Mouse (Mus musculus) cerebellum, postnatal 10 days (tissue): Measurements from ENCODE around the gene Tmem80.

Source experiments
- DNase-seq, 2 experiments: peaks; one replicate each; pipeline ENCODE4 v3.0.0; 2021; ENCODE audit warnings: mixed read lengths in 2 of 2

Tmem80 gene

GRCm38 (mm10) chr7:141326546-141327446 is 743 bp upstream of the Tmem80 start:
- no peak for DNase-seq

DNA sequence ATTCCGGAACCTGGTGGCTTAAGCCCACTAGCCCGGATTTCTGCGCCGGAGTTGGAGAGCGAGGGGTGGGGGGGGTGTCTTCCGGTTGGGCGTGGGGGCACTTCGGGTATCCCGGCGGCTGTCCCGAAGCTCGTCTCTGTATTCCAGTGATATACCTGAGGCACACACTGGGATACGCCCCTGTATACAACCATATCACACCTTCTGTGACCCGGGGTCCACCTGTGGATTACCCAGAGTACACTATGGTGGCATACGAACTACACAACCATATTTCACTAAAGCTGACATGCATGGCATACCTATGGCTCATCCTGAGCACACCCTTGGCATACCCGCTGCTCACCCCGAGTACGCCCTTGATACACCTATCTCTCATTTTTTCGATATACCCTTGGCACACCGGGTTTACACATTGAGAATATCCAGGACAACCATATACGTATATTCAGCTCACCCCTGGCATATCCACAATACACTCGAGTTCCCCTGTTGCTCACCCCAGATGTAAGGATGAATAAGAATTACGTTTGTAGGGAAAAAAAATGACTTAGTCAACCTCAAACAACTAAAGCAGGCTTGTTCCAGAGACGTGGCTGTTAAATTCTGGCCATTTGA is 943 bp downstream of the Tmem80 start:
- no peak for DNase-seq

- no peak for DNase-seq
Observed at GRCm38 (mm10) chr7:141330706-141331105, 3.2 kb downstream of the Tmem80 start.

- DNase-seq: no peak
Observed at GRCm38 (mm10) chr7:141331990-141332389, 4.5 kb downstream of the Tmem80 start.

- DNase-seq: peak; percentile 61 to 63
Observed at GRCm38 (mm10) chr7:141335044-141335579, 7.6 kb downstream of the Tmem80 start.

- peak; percentile 75 to 77 for DNase-seq
Observed at GRCm38 (mm10) chr7:141335682-141336081, 8.1 kb downstream of the Tmem80 start.

DNA sequence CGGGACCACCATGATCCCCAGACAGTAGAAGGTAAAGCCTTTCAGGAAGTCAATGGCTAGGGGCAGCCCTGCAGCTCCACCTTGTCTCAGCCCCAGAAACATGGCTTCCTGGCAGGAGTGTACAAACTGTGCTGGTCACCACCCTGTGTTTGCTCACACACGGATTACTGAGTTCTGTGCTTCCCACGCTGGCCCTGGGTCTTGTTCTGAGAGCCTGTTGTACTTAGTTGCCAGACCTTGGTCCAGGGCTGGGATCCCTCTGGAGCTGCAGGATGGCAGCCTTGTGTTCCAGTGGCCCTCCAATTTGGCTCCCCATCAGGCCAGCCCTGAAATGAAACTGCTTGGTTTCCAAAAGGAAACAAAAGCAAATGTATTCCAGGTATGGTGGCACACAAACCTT is 8.8 kb downstream of the Tmem80 start:
- peak in 1 of 2 experiments; percentile 20 for DNase-seq

DNA sequence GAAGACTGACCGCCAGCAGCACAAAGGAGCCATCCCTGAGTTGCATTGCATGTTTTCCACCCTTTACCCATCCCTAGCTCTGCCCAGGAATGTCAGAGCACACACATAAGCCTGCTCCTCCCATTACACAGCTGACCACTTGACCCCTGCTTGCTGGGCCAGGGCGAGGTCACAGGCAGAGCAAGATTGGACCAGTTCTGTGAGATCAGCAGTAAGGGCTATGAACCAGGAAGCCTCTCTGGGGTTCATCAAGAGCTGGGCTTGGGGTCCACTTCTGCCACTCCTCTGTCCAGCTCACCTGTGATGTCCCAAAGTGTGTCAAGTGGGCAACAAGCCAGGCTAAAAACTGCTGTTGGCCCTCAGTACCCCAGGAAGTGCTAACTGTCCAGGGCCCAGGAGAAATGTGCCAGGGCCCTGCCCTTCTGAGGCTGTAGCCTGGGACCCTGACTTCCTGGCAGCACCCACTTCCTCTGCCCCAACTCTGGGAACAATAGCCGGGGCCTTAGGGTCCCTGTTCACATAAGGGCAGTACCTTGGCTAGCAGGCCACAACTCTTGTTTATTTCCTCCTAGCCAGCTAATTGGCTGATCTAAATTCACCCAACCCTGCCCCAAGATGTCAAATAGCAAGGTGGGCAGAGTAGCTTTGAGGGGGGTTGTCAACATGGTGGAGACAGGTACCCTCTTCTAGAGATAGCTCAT is 10.3 kb downstream of the Tmem80 start:
- no peak for DNase-seq

DNA sequence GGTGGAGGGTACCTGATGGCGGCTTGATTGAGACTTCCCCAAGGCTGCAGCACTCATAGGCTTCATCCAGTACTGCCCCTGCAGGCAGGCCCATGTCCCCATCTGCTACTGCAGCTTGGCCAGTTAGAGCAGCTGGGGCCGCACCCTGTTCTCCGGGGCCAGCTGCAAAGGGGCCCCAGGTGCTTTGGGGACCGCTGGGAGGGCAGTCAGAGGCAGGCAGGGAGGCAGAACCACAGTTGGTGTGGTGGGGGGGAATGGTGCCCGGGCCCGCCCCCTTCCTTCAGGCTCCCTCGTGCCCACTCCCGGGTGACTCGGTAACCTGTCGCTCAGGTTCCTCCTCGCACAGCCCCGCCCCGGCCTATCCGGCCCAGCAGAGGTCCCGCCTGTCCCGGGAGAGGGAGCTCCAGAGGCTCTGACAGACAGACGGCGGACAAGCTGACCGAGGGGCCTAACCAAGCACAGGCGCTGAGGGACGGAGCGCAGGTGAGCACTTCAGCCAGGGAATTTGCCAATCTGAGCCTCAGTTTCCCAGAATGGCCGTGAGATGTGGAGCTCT is 11.1 kb downstream of the Tmem80 start, which contains the start of gene Eps8l2:
TSS of gene Eps8l2 (plus strand) at position 305 of the 556 bp plus-strand sequence.
- peak in 1 of 2 experiments; percentile 35 for DNase-seq

- DNase-seq: no peak
Observed at GRCm38 (mm10) chr7:141339215-141339920, 11.8 kb downstream of the Tmem80 start.

- no peak for DNase-seq
Observed at GRCm38 (mm10) chr7:141340023-141340422, 12.5 kb downstream of the Tmem80 start.

GRCm38 (mm10) chr7:141340476-141340875 is 12.9 kb downstream of the Tmem80 start:
- DNase-seq: no peak

DNA sequence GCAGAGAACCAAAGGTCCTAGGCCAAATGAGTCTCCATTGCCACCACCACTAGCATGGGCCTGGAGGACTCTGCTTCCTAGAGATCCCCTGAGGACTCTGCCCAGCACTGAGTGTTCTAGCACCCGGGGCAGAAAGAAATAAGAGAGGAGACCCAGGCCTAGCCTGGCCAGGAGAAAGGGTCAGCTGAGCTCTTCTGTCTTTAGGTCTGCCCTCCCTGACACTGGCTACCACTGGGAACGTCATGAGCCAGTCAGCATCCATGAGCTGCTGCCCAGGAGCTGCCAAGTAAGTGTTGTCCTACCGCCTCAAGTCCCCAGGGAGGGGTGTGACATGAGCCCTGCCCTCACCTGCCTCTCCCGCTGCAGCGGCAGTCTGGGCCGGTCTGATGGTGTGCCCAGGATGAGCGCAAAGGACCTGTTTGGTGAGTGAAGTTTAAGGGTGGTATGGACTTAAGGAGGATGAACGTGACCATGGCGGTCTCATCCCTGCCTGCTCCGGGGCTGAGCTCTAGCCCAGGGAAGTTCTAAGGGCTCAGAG is 14.2 kb downstream of the Tmem80 start:
- no peak for DNase-seq

DNA sequence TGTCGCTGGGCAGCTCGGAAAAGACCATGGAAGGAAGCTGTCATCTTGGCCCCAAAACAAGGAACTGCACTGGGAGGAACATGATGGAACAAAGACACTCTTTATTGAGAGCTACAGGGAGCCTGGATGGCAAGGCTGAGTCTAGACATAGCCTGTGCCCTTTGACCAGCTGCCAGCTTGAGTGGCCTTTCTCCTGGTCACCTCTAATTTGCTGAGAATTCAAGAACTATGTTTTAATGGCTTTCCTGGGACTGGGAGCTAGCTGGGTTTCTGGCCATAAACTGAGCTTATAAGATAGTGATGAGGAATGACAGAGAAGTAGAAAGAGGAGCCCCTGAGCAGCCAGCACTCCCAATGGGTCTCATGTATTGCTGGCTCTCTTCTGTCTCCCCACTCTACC is 15.7 kb downstream of the Tmem80 start:
- no peak for DNase-seq

GRCm38 (mm10) chr7:141343696-141344095 is 16.2 kb downstream of the Tmem80 start:
- no peak for DNase-seq

DNA sequence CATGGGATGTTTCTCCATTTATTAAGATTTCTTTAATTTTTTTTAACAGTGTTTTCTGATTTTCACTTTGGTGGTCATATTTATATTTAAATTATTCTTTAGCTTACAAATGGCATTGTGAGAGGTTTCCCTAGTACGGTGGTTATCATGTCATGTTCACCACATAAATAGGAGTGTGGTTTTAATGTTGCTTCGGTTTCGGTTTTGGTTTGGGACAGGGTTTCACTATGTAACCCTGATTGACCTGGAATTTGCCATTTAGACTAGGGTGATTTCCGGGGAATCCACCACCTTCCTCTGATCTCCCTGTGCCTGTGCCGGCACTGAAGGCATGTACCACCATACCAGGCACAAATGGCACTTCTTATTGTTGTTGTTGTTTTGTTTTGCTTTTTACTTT is 17.2 kb downstream of the Tmem80 start:
- no peak for DNase-seq

DNA sequence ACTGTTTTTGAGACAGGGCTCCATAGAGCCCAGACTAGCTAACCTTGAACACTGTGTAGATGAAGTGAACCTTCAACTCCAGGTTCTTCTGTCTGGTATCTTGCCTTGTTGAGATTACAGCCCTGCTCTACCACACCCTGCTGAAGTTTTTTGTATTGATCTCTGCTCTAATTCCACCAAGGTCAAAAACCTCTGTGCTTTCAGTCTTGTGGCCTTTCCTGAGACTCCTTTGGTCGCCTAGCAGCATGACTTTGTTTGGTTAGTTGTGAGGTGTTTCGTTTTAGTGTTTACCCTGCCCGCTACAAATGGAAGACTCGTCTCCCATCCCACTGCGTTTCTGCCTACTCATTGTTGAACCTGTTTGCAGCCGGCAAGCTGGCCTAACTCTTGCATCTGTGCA is 23.5 kb downstream of the Tmem80 start:
- no peak for DNase-seq

GRCm38 (mm10) chr7:141355051-141355450 is 27.5 kb downstream of the Tmem80 start:
- peak; percentile 67 to 74 for DNase-seq

DNA sequence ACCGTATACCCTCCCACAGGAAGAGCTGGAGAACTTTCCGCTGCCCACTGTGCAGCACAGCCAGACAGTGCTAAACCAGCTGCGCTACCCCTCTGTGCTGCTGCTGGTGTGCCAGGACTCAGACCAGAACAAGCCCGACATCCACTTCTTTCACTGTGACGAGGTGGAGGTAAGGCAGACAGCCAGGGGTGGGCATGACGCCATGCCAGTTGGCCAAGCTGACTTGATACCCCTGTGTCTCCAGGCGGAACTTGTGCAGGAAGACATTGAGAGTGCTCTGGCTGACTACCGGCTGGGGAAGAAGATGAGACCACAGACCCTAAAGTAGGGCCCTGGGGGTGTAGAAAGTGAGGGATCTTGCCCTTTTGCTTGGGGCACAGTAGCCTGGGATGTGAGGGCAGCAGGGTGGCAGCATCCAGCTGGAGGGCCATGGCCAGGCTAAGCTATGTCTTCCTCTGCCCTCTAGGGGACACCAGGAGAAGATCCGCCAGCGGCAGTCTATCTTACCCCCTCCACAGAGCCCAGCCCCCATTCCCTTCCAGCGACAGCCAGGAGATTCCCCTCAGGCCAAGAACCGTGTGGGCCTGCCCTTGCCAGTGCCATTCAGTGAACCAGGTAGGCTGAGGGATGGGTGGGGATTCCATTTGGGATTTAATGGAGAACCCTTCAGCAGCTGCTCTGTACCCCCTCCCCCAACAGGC is 28.2 kb downstream of the Tmem80 start:
- peak; percentile 89 to 93 for DNase-seq

- peak; percentile 70 to 76 for DNase-seq
Observed at GRCm38 (mm10) chr7:141356971-141357370, 29.4 kb downstream of the Tmem80 start.

DNA sequence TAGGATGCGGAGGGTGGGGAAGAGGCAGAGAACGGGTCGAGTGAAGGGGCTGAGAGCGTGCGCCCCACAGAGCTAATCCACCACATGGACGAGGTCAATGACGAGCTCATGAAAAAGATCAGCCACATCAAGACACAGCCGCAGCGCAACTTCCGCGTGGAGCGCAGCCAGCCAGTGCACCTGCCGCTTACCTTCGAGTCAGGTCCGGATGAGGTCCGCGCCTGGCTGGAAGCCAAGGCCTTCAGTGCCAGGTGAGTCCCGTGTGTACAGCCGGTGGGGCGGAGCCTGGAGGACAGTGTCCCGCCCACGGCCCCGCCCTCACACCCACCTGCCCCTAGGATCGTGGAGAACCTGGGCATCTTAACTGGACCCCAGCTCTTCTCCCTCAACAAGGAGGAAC is 34.0 kb downstream of the Tmem80 start:
- peak; percentile 82 to 86 for DNase-seq
